Mouse (Mus musculus): Measurements from ENCODE around the gene Olfr78.
A peak's percentile ranks its signal among the peaks of the same experiment; 100 is the strongest.

Gene Olfr78

DNA sequence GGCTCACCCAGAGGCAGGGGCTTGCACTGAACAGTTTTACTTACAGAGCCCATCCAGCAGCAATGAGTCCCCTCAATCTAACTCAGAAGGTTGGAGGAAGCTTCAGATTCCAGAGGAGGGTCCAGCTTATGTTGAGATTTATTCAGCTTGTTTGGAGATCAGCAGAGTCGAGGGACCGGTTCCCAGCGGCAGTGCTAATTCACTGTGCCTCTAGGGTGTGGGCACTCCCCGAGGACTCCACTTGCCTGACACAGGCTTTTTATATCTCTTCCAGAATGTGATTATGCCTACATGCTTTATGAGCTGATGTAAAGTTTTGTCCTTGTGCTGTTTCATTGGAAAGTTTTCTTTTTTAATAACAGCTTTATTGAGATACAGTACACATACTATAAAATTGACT is at the start of gene Olfr78, which contains the start of gene Olfr560:
Olfr78 (minus strand) TSS at position 206 of the 400 bp plus-strand sequence.
Olfr560 (minus strand) TSS at position 101 of the 400 bp plus-strand sequence.
- no peak for DNase-seq

DNA sequence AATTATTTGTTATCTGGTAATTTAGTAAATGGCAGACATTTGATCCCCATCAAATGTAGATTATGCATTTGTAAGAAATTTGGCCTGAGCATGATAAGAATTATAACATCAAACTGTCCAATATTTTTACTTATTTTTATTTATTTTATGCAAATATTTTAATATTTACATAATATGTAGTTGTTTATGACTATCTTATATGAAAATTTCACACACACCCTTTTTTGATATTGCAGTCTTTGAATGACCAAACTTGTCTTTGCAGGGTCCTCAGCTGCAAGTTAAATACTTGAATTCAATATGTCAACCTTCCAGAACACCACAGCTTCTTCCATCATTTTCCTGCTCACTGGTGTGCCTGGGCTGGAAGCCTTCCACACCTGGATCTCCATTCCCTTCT is 43.9 kb upstream of the Olfr78 start, which contains the start of gene Olfr564:
Olfr564 (plus strand) TSS at position 301 of the 400 bp plus-strand sequence.
- no peak for DNase-seq

GRCm38 (mm10) chr7:102770921-102771320 is 11.7 kb upstream of the Olfr78 start, which contains the start of gene Olfr561:
Gene Olfr561, plus strand, starts transcription at chr7:102771221.
- no peak for DNase-seq

- DNase-seq: peak in 1 of 2 experiments; percentile 36
These were observed 7.2 kb downstream of the Olfr78 start for GRCm38 (mm10) chr7:102752086-102752485.

DNA sequence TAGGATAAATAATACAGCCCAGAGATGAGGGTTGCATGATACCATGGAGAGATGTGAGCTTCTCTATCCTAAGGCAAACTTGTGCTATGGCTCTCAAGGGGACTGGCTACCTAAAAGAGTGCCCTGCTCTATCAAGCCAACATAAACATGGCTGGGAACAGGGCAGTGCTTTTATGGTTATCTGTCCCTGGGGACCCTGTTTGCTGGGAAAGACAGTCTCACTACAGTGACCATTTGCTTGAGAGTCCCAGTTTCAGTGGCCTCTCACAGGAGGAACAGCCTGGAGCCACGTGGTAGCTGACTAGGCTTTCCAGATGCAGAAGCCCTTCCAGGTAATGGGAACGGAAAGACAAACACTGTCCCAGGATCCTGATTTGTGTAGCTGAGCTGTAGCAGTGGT is 21.6 kb downstream of the Olfr78 start:
- DNase-seq: no peak

DNA sequence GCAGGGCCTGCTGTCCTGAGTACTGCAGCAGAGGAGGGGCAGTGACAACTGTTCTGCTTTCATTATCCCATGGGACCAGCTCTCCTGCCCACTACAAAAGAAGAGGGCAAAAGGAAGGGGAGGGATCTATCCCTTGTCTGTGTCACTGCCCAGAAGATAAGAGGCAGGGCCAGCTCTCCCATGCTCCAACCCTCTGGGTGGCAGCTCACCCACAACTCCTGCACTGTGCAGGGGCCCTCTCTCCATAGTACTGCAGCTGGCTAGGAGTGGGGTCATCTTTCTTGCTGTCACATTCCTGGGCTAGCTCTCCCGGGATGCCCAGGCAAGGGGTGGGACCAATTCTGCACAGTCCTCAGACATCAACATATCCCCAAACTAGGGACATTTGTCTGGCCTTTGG is 25.5 kb downstream of the Olfr78 start:
- no peak for DNase-seq

DNA sequence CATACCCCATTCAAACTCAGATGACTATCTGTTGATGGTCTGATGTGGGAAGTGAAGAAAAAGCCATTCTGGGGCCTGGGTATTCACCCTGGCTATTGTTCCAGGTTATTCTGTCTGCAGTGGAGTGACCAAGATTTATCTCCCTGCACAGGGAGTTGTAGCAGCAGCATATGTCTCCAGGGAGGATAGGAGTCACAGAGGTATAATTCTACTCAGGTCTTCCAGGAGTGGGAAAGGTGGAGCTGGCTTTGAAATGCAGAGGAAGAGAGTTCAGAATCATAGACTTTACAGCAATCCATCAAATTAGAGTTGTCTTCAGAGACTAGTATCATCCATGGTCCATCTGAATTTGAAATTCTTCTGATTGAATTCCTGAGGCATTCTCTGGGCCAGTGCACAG is 31.9 kb downstream of the Olfr78 start, which contains the start of gene Olfr559:
Olfr559 (minus strand) TSS at position 101 of the 400 bp plus-strand sequence.
- DNase-seq: no peak

- DNase-seq: no peak
These were observed 40.3 kb downstream of the Olfr78 start, which contains the start of gene Olfr33 for GRCm38 (mm10) chr7:102718970-102719369. Gene Olfr33, minus strand, starts transcription at chr7:102719070.

GRCm38 (mm10) chr7:102701915-102702314 is 57.4 kb downstream of the Olfr78 start, which contains the start of gene Olfr558:
Gene Olfr558, plus strand, starts transcription at chr7:102702215.
- no peak for DNase-seq

DNA sequence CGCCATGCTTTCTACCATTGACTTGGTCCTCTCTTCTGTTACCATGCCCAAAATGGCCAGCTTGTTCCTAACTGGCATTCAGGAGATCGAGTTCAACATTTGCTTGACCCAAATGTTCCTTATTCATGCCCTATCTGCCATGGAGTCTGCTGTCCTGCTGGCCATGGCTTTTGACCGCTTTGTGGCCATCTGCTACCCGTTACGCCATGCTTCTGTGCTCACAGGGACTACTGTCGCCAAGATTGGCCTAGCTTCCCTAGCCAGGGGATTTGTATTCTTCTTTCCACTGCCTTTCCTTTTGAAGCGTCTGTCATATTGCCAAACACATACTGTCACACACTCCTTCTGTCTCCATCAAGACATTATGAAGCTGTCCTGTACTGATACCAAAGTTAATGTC is 60.8 kb downstream of the Olfr78 start:
- DNase-seq: no peak

DNA sequence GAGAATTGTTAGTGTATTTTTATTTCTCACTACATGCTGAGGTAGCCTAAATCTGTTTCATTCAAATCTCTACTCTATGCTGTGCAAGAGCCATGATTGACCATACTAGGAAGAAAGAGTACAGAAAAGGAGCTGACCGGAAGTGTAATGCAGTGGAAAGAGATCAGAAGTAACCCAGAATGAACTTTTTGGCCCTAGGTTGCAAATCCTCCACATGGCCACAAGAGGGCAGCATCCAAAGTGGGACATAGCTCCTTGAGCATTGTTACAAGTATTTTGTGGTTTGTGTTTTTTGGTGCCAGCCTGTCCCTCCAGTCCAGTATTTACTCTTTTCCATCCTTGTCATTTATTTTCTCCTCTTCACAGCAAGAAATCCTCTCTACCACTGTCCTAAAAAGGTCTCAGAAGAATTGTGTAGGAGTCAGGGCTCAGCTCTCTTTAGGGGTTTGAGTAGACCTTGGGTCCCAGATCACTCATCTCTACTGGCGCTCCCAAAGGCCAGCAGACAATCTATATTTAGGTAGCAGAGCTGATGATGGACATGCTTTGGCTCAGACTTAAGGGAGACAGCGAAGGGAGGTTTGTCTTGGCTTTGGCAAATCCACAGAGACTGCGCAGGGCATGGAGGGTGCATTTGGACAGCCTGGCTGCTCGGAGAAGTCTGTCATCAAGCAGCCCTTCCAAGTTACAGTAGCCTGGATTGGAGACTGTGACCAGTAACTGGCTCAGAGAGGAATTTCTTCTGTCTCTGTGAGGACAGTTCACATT is 63.7 kb downstream of the Olfr78 start, which contains the start of gene Olfr557:
Olfr557 (plus strand) TSS at position 553 of the 768 bp plus-strand sequence.
- peak; percentile 17 to 61 for DNase-seq

Measured in kidney, postnatal 36 days (tissue).